Mouse (Mus musculus) hindbrain, embryonic 11.5 days (tissue): ENCODE data around the gene Mypop. TPM values are rescaled to one million over a fixed set of nuclear protein-coding genes. Genes with fewer than 3 reads are reported as not detected.
A peak's percentile ranks its signal among the peaks of the same experiment; 100 is the strongest.

Experiments used
- ATAC-seq: fragments of 200-750 bp; cut with Nextera tagmentation; 2 replicates; pipeline ENCODE4 v1.8.0; 2017; ENCODE audit warnings: mild to moderate bottlenecking, moderate TSS enrichment, moderate library complexity; ENCODE audit not compliant: low FRiP score
- DNase-seq: peaks from one replicate; pipeline ENCODE4 v3.0.0-alpha.2; 2015; ENCODE audit warnings: low spot score
- H3K27ac ChIP-seq: fragments of 300-500 bp; sonication (generic); 2 replicates; pipeline ENCODE4 v1.5.1; 2014; ENCODE audit warnings: mild to moderate bottlenecking, low read depth, low read length
- H3K27me3 ChIP-seq: fragments of 300-500 bp; sonication (generic); 2 replicates; pipeline ENCODE4 v1.6.1; 2014; ENCODE audit warnings: mild to moderate bottlenecking, low read length, moderate library complexity, mixed read lengths; ENCODE audit not compliant: control insufficient read depth, insufficient read depth
- H3K36me3 ChIP-seq: fragments of 300-500 bp; sonication (generic); 2 replicates; pipeline ENCODE4 v1.6.1; 2014; ENCODE audit warnings: mild to moderate bottlenecking, low read length, moderate library complexity, mixed read lengths; ENCODE audit not compliant: control insufficient read depth, insufficient read depth
- H3K4me1 ChIP-seq: fragments of 300-500 bp; sonication (generic); replicated peaks from 2 replicates; pipeline ENCODE4 v1.6.1; 2014; ENCODE audit warnings: low read length, mixed read lengths; ENCODE audit not compliant: control insufficient read depth, insufficient read depth
- H3K4me2 ChIP-seq: fragments of 300-500 bp; sonication (generic); replicated peaks from 2 replicates; pipeline ENCODE4 v1.6.1; 2014; ENCODE audit warnings: mild to moderate bottlenecking, low read depth, low read length
- H3K4me3 ChIP-seq: fragments of 300-500 bp; sonication (generic); 2 replicates; pipeline ENCODE4 v1.5.1; 2014; ENCODE audit warnings: low read depth, low read length
- H3K9ac ChIP-seq: fragments of 300-500 bp; sonication (generic); 2 replicates; pipeline ENCODE4 v1.6.1; 2014; ENCODE audit warnings: low read depth, low read length
- H3K9me3 ChIP-seq: fragments of 300-500 bp; sonication (generic); 2 replicates; pipeline ENCODE4 v1.6.1; 2016; ENCODE audit warnings: low read length; ENCODE audit not compliant: control insufficient read depth
- WGBS: fragments of 180-500 bp; shearing (Covaris S2); extraction: QIAGEN DNeasy Blood & Tissue Kit; methylation state at CpG from one replicate; pipeline ENCODE4 v1.1.7; 2014; 5-methylcytosine and 5-hydroxymethylcytosine counted together
- polyA plus RNA-seq: library from polyadenylated mRNA; unstranded; fragments of >200 nt; fragmentation: Nextera tagmentation; extraction: Ambion mirVana; gene quantifications from 2 replicates; pipeline ENCODE4 v1.2.1, GENCODE M21; 2014

The Mypop gene
- polyA plus RNA-seq, 1 experiment from 2014 or later, result 4.6 TPM

DNA sequence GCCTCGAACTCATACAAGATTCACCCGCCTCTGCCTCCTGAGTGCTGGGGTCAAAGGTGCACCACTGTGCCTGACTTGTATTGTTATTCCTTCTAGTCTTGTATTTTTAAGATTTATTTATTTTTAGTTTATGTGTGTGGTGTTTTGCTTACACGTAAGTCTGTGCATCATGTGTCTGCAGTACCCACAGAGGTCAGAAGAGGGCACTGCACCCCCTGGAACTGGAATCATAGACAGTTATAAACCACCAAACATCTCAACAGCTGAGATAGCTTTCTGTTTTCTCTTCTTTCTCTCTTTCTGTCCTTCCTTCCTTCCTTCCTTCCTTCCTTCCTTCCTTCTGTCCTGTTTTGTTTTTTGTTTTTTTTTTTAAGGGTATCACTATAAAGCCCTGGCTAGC lies 20.1 kb upstream of the Mypop start:
- H3K4me1 ChIP-seq, result no peaks in the 10 kb centered on the region
- H3K9me3 ChIP-seq, result no peaks in the 10 kb centered on the region
- no peak overlapping the region for H3K4me2 ChIP-seq
- H3K27ac ChIP-seq, result no peak overlapping the region
- H3K4me3 ChIP-seq, result no peak overlapping the region
- 0 out of 2 replicates have a peak, but pooled peaks cover under 1% of the 10 kb centered on the region for H3K27me3 ChIP-seq
- WGBS, result 85% methylated on average over 3 of the region's 3 CpGs
- DNase-seq (no peak), ATAC-seq (no peak)
- no peak overlapping the region for H3K9ac ChIP-seq
- no peaks in the 10 kb centered on the region for H3K36me3 ChIP-seq

DNA sequence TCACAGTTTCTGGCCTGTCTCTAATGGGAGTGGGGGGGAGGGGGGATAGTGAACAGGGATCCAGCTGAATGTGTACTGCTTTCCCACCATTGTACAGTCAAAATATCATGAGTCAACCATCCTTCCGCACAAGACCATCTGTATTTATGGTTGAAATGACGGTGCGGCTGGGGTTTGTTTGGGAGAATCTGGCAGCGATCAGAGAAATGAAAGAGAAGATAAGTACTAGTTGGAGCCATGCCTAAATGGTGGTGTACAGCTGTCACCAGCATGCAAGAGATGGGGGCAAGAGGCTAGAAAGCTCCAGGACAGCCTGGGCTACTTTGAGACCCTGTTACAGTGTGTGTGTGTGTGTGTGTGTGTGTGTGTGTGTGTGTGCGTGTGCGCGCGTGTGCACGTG lies 12.7 kb upstream of the Mypop start:
- H3K9me3 ChIP-seq, result no peaks in the 10 kb centered on the region
- no peak overlapping the region for H3K4me3 ChIP-seq
- DNase-seq, result no peak
- H3K9ac ChIP-seq, result no peak overlapping the region
- WGBS, result 97% methylated on average over 9 of the region's 9 CpGs
- H3K27me3 ChIP-seq, result no peaks in the 10 kb centered on the region
- ATAC-seq, result no peak
- H3K36me3 ChIP-seq, result no peaks in the 10 kb centered on the region
- H3K4me1 ChIP-seq, result no peaks in the 10 kb centered on the region
- no peak overlapping the region for H3K4me2 ChIP-seq
- H3K27ac ChIP-seq, result no peak overlapping the region

DNA sequence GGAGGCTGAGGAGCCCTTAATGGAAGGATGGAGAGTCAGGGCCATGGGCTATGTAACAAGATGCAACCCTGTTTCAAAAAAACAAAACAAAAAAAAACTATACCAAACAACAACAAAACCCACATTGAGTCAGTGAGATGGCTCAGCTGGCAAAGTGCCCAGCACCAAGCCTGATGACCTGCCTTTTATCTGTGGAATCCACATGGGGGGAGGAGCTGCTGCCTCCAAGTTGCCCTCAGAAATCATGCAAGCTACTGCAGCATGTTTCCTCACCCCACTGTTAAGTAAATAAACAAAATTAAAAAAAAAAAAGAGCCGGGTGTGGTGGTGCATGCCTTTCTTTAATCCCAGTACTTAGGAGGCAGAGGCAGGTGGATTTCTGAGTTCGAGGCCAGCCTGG lies 4.5 kb upstream of the Mypop start:
- no peak overlapping the region for H3K27ac ChIP-seq
- H3K9ac ChIP-seq, result no peak overlapping the region
- WGBS, result 72% methylated on average over 2 of the region's 2 CpGs
- H3K36me3 ChIP-seq, result no peaks in the 10 kb centered on the region
- no peak overlapping the region for H3K4me2 ChIP-seq
- H3K27me3 ChIP-seq, result no peaks in the 10 kb centered on the region
- DNase-seq (no peak), ATAC-seq (no peak)
- no peak overlapping the region for H3K4me3 ChIP-seq
- no peaks in the 10 kb centered on the region for H3K9me3 ChIP-seq
- H3K4me1 ChIP-seq, result no peaks in the 10 kb centered on the region; the same call in 1 of the 2 replicates

DNA sequence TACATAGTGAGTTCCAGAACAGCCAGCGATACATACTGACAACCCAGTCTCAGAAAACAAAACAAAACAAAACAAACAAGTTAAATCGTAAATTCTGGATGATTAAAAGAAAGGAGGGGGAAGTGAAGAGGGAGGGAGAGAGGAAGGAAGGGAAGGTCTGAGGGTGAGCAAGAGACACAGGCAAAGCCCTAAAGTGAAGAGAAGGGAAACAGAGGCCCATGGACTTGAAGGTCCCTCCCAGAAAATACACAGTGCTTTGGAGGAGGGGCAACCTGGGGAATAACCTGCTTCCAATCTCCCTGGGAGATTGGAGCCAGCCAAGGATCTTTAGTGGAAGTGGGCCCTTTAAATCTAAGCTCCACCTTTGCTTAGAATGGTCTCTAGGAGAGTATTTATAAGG lies 3.9 kb upstream of the Mypop start, which contains the start of gene Nanos2:
TSS of gene Nanos2 (plus strand) at position 301 of the 400 bp plus-strand sequence.
- no peak for DNase-seq
- 72% methylated on average over 2 of the region's 2 CpGs for whole genome bisulfite sequencing

DNA sequence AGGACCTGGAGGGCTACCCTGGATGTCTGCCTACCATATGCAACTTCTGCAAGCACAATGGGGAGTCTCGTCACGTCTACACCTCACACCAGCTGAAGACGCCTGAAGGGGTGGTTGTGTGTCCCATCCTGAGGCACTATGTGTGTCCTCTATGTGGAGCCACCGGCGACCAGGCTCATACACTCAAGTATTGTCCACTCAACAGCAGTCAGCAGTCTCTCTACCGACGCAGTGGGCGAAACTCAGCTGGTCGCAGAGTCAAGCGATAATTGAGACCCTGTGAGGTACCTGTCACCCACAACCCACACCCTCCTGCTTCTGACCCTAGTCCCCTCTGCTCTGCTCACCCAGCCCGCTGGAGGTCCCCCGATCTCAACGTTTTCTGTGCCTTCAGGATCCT lies 3.3 kb upstream of the Mypop start:
- Histone ChIP-seq H3K4me2 (no peak overlapping the region), H3K9me3 (no peaks in the 10 kb centered on the region), H3K4me3 (no peak overlapping the region), H3K36me3 (no peaks in the 10 kb centered on the region), H3K27me3 (peaks cover 9% of the 10 kb centered on the region; the same call in 1 of the 2 replicates), H3K9ac (no peak overlapping the region), H3K4me1 (peaks cover 2% of the 10 kb centered on the region), H3K27ac (no peak overlapping the region)
- no peak for ATAC-seq
- no peak for DNase-seq
- 68% methylated on average over 13 of the region's 13 CpGs for WGBS

More for the DNA sequence above, 3.9 kb upstream of the Mypop start, which contains the start of gene Nanos2:
- no peak within 1 kb of the TSS for H3K4me2 ChIP-seq
- no peaks in the 10 kb centered on the region for H3K9me3 ChIP-seq
- H3K4me3 ChIP-seq, result no peak within 1 kb of the TSS
- no peak within 1 kb of the TSS for H3K27ac ChIP-seq
- no peaks in the 10 kb centered on the region for H3K36me3 ChIP-seq
- no peak for ATAC-seq
- H3K27me3 ChIP-seq, result peaks cover 4% of the 10 kb centered on the region; the same call in 1 of the 2 replicates
- no peak within 1 kb of the TSS for H3K9ac ChIP-seq
- H3K4me1 ChIP-seq, result peaks cover 2% of the 10 kb centered on the region

DNA sequence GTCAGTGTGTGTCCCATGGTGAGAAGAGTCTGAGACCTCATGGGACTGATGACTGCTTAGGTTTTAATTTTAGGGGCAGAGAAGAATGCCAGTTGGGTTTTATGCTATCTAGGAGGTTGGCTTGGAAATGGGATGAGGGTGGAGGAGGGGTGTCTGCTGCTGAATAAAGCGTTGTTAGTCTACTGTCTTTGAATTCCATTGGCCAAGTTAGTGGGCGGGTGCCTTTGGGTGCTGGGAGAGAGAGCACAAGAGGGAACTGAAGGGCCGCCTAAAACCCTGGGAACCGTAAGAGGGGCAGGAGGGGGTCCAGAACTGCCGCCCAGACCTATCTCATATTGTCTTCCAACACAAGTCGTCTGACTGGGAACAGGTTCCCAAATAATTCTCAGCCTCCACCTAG lies 2.3 kb upstream of the Mypop start:
- no peaks in the 10 kb centered on the region for H3K36me3 ChIP-seq
- no peak overlapping the region for H3K9ac ChIP-seq
- H3K4me2 ChIP-seq, result no peak overlapping the region
- H3K9me3 ChIP-seq, result no peaks in the 10 kb centered on the region
- DNase-seq, result no peak
- peaks cover 2% of the 10 kb centered on the region for H3K4me1 ChIP-seq
- no peak overlapping the region for H3K4me3 ChIP-seq
- peaks cover 15% of the 10 kb centered on the region; the same call in 1 of the 2 replicates for H3K27me3 ChIP-seq
- H3K27ac ChIP-seq, result no peak overlapping the region
- 70% methylated on average over 6 of the region's 6 CpGs for WGBS
- no peak for ATAC-seq

DNA sequence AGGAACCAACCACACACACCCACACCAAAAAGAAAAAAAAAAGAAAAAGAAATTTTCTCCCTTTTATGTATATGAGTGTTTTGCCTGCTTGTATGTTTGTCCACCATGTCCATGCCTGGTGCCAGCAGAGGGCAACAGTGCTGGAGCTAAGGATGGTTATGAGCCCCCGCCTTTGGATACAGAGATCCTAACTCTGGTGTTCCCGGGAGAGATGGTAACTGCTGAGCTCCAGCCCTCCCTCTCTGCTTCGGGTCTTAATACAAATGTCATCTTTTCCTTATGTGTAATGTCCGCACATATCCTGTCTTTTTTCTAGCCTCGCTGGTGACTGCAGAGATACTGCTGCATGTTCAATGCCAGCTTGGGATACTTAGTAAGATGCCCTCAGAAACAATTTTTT lies 1.1 kb upstream of the Mypop start:
- DNase-seq (peak; percentile 46), ATAC-seq (peak; percentile 11; the same call in 1 of the 2 replicates)
- peak overlapping the region; percentile 8 for H3K9ac ChIP-seq
- 5% methylated on average over 5 of the region's 5 CpGs for WGBS
- H3K27ac ChIP-seq, result peak overlapping the region; percentile 87
- H3K4me1 ChIP-seq, result peaks cover 2% of the 10 kb centered on the region
- H3K27me3 ChIP-seq, result peaks cover 15% of the 10 kb centered on the region; the same call in 1 of the 2 replicates
- peak overlapping the region; percentile 80 for H3K4me2 ChIP-seq
- H3K4me3 ChIP-seq, result peak overlapping the region; percentile 43
- no peaks in the 10 kb centered on the region for H3K9me3 ChIP-seq
- H3K36me3 ChIP-seq, result no peaks in the 10 kb centered on the region

DNA sequence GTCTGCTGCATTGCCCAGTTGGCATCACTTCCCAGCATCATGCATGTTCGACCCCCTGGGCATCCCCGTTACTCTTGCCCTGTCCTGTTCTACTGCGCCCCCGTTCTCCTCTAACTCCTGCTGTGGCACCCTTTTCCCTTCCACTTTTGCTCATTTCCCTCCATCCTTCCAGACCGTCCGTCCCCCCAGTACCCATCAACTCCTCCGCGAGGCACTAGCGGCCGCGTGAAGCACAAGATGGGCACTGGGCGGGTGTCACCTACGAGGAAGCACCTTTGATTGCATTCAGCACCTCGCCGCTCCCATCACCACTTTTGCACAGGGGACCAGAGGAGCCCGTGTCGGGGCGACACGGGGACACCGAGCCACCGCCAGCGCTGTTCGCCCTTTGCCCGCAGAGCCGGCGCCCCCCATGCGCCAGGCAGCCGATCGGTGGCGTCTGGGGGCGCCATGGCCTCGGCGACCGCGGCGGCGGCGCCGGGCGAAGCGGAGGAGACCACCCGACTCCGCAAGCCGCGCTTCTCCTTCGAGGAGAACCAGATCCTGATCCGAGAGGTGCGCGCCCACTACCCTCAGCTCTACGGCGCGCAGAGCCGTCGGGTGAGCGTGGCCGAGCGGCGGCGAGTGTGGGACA lies 732 bp downstream of the Mypop start:
- peaks cover 15% of the 10 kb centered on the region; the same call in 1 of the 2 replicates for H3K27me3 ChIP-seq
- peak overlapping the region; percentile 80 for H3K4me2 ChIP-seq
- under 1% methylated on average over 58 of the region's 59 CpGs for WGBS
- peak overlapping the region; percentile 43 for H3K4me3 ChIP-seq
- 0 out of 2 replicates have a peak overlapping the region, but pooled peaks have one; percentile 34 for H3K27ac ChIP-seq
- ATAC-seq, result peak; percentile 42; the same call in 1 of the 2 replicates
- H3K4me1 ChIP-seq, result peaks cover 2% of the 10 kb centered on the region
- no peaks in the 10 kb centered on the region for H3K9me3 ChIP-seq
- DNase-seq, result peak; percentile 58
- H3K9ac ChIP-seq, result peak overlapping the region; percentile 64
- H3K36me3 ChIP-seq, result no peaks in the 10 kb centered on the region

DNA sequence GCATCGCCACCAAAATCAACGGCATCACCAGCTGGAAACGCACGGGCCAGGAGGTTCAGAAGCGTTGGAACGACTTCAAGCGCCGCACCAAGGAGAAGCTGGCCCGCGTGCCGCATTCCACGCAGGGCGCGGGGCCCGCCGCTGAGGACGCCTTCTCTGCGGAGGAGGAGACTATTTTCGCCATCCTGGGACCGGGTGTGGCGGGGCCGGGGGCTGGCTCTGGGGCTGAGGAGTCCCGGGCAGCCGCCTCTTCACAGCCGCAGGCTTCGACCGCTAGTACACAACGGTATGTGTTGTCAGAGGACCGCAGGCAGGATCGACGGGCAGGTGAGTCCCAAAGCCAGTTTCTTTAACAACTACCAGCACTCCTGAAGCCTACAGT lies 1.2 kb downstream of the Mypop start:
- DNase-seq, result no peak
- H3K27me3 ChIP-seq, result peaks cover 15% of the 10 kb centered on the region; the same call in 1 of the 2 replicates
- H3K4me3 ChIP-seq, result peak overlapping the region; percentile 43
- H3K36me3 ChIP-seq, result no peaks in the 10 kb centered on the region
- WGBS, result 2% methylated on average over 30 of the region's 31 CpGs
- peaks cover 2% of the 10 kb centered on the region for H3K4me1 ChIP-seq
- no peak for ATAC-seq
- H3K4me2 ChIP-seq, result peak overlapping the region; percentile 80
- no peak overlapping the region for H3K27ac ChIP-seq
- H3K9me3 ChIP-seq, result no peaks in the 10 kb centered on the region
- peak overlapping the region; percentile 64; the same call in 1 of the 2 replicates for H3K9ac ChIP-seq
